Mouse (Mus musculus) thymus, postnatal 10 days (tissue): Measurements from ENCODE around the gene Synpo2l.
A peak's percentile ranks its signal among the peaks of the same experiment; 100 is the strongest.
"Not testable (repeated sequence)": the region's sequence is repeated elsewhere in the genome, so short reads cannot be mapped to it uniquely, and the experiment has no call there.

Source experiments
- DNase-seq, 2 experiments: peaks; one replicate each; pipeline ENCODE4 v3.0.0; 2021; ENCODE audit warnings: low spot score in 2 of 2

Gene Synpo2l

DNA sequence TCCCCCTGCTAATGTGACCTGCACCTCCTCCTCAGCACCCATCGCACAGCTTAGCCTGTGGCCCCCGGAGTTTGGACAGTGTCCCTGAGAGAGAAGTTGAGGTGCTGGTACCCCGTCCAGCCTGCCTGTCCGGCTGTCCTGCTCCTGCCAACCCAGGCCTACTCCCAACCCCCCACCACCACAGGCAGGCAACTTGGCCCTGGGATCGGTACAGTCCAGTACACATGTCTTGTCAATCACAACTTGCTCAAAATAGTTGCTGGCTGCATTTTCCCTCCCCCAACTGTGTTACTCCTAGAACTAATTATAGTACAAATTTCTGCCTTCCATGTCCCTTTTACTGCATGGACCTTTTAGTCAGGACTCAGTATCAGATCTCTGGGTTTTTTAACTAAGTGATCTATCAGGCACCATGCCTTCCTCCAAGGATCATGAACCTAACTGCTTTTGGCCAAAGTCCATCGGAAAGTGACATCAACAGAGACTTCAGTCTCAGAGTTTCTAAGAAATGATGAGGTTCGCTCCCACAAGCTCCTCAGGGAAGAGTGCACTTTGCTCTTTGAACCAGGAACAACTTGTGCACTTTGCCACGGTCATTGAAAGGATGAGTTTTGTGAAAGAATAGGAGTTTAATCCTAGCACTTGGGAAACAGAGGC is at the start of gene Synpo2l:
Gene Synpo2l, minus strand, starts transcription at position 201 of the 657 bp plus-strand sequence.
- DNase-seq, result no peak

DNA sequence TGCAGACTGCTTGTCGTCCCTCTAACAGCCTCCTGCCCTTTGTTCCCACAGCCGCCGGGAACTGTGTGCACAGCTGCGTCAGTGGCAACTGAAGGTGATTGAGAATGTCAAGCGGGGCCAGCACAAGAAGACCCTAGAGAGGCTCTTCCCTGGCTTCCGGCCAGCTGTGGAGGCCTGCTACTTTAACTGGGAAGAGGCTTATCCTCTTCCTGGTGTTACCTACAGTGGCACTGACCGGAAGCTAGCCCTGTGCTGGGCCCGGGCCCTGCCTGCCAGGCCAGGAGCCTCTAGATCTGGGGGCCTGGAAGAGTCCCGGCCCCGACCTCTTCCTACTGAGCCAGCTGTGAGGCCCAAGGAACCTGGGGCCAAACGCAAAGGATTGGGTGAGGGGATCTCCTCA is 45.7 kb upstream of the Synpo2l start:
- DNase-seq, result no peak

DNA sequence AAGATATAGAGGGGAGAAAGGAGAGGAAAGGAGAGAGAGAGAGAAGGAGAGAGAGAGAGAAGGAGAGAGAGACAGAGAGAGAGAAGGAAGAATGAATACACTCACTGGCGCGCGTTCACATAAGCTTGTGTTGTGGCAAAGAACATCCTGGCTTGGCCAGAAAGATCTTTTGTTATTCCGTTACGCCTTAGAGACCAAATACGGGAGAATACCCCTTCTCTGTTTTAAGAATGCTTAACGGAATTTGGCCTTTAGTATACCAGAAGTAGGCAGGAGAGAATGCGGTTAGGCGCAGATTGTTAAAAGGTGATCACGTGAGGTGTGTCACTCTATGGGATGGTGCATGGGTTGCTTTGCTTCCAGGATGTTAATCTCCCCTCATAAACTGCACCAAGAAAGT is 40.1 kb upstream of the Synpo2l start:
- peak in 1 of 2 experiments; percentile 19 for DNase-seq

DNA sequence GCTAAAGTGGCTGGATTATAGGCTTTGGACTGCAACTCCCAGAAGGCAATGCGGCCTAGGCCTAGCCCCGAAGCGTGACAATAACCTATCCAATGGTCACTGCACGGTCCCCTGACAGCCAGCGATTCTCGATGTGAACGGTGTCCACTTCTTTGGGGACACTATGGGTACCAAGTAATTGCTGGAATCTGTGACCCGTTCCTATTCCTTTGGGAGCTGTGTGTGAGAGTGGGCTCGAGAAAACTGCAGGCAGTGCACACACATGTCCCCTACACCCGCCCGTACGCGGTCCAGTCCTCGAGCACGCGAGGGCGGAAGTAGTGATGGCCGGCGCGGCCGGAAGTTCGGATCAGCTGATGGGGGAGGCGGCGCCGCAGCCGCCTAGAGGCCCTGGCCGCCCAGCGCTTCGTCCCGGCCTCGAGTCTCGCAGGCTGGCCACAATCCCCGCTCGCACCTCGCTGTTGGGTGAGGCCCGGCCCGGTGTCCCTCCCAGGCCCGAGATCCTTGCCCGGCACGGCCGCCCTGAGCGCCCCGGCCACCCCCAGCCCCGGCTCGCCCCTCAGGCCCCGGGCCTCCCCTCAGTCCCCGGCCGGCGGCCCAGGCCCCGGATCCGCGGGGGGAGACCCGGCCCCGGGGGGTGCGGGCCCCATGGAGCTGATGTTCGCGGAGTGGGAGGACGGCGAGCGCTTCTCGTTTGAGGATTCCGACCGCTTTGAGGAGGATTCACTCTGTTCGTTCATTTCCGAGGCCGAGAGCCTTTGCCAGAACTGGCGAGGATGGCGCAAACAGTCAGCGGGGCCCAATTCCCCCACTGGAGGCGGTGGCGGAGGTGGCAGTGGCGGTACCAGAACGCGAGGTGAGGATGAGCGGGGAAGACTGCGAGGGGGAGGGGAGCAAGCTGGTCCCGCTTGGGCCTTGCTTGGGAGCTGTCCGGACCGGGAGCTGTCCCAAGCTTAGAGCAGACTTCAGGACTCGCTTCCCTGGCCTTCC is 39.3 kb upstream of the Synpo2l start, which contains the start of gene Zswim8:
Gene Zswim8, plus strand, starts transcription at position 352 of the 990 bp plus-strand sequence.
- DNase-seq, result peak; percentile 43 to 49

DNA sequence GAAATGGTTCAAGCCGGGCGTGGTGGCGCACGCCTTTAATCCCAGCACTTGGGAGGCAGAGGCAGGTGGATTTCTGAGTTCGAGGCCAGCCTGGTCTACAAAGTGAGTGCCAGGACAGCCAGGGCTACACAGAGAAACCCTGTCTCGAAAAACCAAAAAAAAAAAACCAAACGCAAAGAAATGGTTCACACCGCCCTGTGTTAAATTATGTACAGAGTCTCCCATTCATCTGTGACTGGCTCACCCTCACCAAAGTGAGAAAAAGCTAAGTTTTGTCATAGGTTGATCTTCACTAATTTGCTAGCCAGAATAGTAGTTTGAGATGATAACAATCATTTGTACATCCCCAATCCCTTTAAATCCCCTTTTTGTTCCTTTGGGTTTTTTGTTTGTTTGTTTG is 35.3 kb upstream of the Synpo2l start:
- DNase-seq, result not testable (repeated sequence)

DNA sequence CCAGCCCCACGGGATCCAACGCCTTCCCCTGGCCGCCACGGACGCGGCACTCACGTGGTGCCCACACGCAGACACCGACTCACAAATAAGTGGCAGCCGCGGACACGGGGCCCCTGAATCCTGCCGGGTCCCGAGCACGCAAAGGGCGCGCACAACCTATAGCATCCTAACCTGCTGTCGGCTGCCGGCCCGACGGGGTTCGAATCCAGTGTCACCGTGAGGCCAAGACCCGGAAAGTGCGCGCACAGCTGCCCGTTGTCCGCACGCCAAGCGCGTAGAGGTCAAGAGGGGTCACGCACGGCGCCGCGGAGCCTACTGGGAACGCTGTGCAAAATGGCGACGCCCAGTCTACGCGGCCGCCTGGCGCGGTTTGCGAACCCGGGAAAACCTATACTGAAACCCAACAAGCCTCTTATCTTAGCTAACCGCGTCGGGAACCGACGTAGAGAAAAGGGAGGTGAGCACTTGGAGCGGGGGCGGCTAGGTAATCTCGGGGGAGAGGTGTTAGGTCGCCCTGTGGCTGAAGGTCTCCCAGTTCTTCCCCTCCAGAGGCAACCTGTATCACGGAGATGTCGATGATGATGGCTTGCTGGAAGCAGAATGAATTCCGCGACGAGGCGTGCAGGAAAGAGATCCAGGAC is 34.7 kb upstream of the Synpo2l start, which contains the start of gene Chchd1:
Gene Chchd1, plus strand, starts transcription at position 266 of the 641 bp plus-strand sequence.
- DNase-seq, result peak; percentile 72

DNA sequence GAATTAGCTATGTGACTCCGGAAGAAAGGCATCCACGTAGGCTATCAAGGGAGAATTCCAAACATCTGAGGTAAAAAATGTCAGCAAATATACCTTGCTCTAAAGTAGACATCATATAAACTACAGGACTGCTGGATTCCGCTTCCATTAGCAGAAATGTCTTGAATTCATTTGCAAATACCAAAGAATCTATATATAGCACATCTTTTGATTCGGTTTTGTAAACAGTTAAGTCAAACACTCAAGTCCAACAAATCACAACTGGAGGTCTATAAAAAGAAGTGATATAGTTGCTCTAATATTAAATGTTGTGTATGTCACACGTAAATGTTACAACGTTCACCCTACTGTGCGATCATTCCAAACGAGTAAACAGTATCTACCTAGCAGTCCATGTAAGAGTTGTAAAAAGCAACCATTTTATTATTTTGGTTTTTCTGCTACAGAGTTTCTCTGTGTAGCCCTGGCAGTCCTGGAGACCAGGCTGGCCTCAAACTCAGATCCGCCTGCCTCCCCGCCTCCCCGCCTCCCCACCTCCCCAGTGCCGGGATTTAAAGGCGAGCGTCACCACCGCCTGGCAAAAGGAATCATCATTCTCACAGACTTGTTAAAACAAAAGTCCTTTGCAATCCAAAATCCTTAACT is 34.1 kb upstream of the Synpo2l start:
- DNase-seq, result no peak

DNA sequence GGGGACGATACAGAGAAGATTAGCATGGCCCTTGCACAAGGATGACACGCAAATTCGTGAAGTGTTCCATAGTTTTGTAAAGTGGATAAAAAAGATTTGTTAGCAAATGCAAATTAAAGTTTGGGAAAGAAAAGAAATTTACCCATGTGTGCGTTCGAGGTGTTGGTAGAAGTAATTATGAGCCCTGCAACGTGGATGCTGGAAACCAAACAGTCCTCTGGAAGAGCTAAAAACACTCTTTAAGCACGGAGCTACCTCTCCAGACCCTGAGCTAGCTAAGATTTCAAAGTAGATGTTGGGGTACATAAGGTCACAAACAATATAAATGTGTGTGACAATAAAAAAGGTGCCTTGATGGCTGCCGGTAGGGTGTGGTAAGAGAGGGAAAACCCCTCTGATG is 33.4 kb upstream of the Synpo2l start:
- no peak for DNase-seq

DNA sequence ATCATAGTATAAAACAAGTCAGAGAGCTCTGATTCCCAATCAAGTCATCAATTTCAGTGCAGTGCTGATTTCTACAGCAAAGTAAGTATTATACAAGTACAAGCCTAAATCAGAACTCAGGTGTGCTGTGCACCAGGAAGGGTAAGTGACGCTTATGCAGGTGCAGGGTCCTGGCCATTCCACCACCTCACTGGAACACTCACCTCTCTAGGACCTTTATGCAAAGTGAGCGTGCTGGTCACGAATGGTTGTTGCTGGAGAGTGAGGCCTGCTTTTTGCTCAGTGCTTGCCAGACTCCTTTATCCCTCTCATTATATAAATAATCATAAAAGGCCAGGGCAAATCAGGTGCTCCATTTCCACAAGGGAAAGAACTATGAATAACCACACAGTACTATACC is 32.2 kb upstream of the Synpo2l start:
- DNase-seq, result no peak

DNA sequence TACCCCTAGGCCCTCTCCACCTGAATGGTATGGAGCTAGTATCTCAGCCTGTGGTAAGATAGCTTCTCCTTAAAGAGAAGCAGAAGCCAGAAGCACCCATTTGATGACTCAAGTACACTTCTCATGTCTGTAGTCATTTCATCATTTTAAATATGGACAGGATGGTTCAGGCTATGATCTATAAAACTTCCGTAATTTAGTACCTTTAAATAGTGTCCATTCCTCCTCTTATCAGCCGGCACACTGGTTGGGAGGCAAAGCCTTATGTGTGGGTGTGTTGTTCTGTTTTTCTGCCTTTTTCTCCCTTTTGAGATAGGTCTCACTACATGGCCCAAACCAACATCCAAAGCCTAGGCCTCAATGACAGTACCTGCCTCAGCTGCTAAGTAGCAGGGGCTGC is 30.4 kb upstream of the Synpo2l start:
- no peak for DNase-seq

DNA sequence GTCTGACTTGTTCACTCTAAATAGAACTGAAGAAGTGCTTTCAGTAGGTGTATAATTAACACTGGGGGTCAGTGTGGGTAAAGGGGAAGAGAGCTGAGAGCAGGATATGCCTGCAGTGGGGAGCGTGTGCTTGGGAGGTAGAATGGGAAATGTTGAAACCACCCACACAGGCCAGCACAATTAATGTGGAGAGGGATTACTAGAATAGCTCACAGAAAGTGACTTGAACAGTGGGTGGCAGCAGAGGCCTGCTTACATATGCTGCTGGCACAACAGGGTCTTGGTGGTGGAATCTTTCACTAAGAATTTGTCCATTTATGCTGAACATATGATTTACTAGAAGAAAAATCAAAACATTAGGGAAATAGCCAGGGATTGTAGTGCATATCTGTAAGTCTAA is 28.8 kb upstream of the Synpo2l start:
- DNase-seq, result peak in 1 of 2 experiments; percentile 45

DNA sequence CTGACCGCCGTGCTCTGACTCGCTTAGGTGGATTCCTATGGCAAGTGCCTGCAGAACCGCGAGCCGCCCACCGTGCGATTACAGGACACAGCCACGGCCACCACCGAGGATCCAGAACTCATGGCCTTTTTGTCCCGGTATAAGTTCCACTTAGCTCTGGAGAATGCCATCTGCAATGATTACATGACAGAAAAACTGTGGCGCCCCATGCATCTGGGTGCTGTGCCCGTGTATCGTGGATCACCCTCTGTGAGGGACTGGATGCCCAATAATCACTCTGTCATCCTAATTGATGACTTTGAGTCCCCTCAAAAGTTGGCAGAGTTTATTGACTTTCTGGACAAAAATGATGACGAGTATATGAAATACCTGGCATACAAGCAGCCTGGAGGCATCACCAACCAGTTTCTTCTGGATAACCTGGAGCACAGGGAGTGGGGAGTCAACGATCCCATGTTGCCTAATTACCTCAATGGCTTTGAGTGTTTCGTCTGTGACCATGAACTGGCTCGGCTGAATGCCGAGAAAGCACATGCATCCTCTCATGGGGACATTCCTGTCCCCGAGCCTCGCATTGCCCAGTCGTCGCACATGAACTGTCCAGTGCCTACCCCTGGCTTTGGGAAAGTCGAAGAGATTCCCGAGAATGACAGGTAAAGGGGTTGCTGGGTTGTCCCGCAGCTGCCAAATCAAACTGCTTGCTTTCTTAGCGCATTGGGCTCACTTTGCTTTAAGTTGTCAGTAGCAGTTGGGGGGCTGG is 27.8 kb upstream of the Synpo2l start:
- no peak for DNase-seq

DNA sequence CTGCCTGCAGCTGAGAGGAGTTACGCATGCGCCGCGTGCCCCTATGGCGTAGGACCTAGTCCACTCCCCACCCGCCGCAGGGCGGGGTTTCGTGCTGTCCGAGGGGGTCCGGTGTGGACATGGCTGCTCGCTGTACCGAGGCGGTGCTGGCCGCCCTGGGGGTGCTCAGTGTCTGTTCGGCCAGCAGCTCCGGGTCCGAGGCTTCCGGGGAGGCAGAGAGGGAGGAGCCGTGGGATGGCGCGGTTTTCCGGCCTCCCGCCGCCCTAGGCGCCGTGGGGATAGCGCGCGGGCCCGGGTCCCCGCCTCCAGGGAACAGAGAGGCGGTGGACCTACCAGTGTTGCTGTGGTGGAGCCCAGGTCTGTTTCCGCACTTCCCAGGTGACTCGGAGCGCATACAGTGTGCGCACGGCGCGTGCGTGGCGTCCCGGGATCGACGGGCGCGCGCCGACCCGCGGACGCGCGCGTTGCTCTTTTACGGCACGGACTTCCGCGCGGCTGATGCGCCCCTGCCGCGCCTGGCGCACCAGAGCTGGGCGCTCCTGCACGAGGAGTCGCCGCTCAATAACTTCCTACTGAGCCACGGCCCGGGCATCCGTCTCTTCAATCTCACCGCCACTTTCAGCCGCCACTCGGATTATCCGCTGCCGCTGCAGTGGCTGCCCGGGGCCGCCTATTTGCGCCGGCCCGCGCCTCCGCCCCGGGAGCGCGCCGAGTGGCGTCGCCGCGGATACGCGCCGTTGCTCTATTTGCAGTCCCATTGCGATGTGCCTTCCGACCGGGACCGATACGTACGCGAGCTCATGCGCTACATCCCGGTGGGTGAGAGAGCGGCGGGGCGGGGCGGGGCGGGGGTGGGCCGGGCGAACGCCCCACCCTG is 27.0 kb upstream of the Synpo2l start, which contains the start of gene Fut11:
Gene Fut11, plus strand, starts transcription at position 85 of the 877 bp plus-strand sequence.
- DNase-seq, result peak; percentile 74 to 75

DNA sequence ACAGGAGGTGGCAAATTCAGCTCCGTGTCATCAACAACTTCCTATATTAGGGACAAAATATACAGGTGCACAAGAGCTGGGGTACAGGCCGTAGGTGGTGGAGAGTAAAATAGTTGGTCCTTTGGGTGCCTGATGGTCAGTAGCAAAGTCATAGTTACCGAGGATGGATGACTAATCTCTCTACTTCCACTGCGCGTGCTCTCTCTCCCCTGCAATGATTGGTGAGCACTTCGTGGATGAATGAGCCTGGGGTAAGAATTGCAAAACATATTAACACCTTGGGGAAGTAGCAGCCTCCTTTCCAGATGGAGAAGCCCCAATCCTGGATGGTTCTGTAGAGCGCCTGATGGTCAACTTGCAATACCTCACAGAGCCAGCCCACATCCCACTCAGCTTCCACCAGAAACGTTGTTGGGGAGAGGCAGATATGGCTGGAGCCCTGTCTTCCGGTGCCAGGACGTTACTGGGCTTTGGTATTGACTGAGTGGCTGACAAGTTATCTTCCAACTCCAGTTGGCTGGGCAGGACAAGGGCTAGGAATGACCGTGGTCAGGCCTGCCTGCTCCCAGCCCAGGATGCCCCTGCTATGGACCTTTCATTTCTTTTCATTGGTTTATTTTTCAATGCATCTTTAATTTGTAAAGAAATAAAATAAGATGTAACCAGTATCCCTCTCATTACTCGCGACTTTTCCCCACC is 26.2 kb upstream of the Synpo2l start:
- DNase-seq, result no peak

DNA sequence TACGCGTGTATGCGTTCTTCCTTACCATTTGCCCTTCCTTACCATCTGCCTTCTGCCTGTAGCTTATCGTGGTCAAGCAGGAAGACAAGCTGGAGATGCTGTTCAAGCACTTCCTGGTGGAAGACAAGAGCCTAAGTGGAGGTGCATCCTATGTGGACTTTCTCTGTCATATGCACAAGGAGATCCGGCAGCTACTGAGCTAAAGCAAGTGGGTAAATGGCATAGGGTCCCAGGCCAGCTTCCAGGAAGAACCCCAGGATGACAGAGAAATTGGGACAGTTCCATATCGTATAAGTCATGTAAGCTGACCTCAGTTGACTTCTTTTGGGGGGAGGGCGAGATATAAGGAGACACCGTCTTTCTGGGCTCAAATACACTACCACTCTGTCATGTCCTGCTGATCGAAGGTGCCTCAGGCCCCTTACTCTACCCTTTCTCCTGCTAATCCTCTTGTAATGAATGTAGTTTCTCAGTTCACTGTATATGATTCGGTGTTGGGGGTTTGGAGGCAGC is 25.5 kb upstream of the Synpo2l start:
- DNase-seq, result no peak

DNA sequence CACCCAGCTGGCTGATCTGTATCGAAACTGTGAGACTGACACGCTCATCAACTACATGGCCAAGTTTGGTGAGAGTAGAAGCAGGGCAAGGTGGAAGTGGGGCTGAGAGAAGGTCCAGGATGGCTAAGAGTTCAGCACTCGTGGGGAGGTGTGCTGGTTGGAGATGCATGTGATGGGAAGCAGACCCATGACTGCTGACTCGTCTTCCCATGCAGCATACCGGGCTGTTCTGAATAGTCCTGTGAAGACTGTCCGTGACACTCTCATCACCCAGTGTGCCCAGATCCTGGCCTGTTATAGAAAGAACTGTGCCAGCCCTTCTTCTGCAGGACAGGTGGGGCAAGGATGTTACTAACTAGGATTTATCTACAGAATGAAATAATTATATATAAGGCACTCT is 23.6 kb upstream of the Synpo2l start:
- no peak for DNase-seq

DNA sequence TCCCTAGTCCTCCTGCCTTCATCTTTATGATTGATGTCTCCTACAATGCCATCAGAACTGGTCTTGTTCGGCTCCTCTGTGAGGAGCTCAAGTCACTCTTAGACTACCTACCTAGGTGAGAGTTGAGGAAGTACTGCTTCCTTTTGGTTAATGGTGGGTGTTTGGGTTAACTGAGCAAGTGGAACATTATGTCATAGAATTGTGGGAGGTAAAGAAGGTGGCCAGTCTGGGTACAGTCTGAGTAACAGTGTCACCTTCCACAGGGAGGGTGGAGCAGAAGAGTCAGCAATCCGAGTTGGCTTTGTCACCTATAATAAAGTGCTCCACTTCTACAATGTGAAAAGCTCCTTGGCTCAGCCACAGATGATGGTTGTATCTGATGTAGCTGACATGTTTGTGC is 20.9 kb upstream of the Synpo2l start:
- DNase-seq, result no peak

DNA sequence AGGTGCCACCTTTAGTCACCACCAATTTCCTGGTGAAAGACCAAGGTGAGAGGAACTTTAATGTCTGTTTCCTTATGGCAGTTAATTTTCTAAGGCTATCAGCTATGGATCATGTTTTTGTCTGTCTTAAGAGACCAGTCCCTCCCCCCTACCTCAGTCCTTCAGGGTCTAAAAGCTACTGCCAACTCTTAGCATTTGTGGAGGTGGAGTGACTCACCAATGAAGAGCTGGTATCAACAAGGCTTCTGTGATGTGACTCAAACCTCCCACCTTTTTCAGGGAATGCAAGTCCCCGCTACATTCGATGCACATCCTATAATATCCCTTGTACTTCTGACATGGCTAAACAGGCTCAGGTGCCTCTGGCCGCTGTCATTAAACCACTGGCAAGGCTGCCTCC is 18.4 kb upstream of the Synpo2l start:
- no peak for DNase-seq

DNA sequence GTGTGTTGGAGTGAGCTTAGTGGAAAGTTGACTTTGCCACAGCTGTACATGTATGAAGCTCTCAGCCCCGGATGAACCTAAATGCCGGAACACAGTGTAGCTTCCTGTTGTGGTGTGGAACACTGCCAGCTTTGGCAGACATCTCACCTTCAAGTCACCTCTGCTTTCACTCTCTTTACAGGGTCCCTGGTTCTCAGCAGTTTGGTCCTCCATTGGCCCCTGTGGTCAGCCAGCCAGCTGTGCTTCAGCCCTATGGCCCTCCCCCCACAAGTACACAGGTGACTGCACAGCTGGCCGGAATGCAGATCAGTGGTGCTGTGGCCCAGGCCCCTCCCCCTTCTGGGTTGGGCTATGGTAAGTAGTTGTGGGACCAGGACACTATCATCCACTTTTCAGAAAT is 14.3 kb upstream of the Synpo2l start:
- peak; percentile 59 to 64 for DNase-seq
